Mouse (Mus musculus) spleen, postnatal 36 days (tissue): ENCODE data around the gene H13.
A peak's percentile ranks its signal among the peaks of the same experiment; 100 is the strongest.

Experiments used
- DNase-seq, 2 experiments: peaks; one replicate each; pipeline ENCODE4 v3.0.0; 2022; ENCODE audit warnings: low spot score in 2 of 2, mixed read lengths in 1 of 2

Gene H13

GRCm38 (mm10) chr2:152734501-152734900, 65.2 kb downstream of the H13 start:
- DNase-seq = no peak

GRCm38 (mm10) chr2:152734984-152735383, 65.7 kb downstream of the H13 start:
- DNase-seq = peak; percentile 63 to 71

- peak; percentile 52 to 72 for DNase-seq
Observed at GRCm38 (mm10) chr2:152736090-152736601, 66.9 kb downstream of the H13 start, which contains the start of gene Id1. Gene Id1, plus strand, starts transcription at chr2:152736251.

GRCm38 (mm10) chr2:152736748-152737147, 67.5 kb downstream of the H13 start:
- DNase-seq = no peak

- DNase-seq = no peak
Observed at GRCm38 (mm10) chr2:152737306-152738221, 68.3 kb downstream of the H13 start.

GRCm38 (mm10) chr2:152738341-152738740, 69.1 kb downstream of the H13 start:
- no peak for DNase-seq

GRCm38 (mm10) chr2:152739031-152739841, 70.0 kb downstream of the H13 start:
- DNase-seq = peak; percentile 9 to 20

GRCm38 (mm10) chr2:152739842-152740260, 70.6 kb downstream of the H13 start:
- DNase-seq = no peak

GRCm38 (mm10) chr2:152740490-152740889, 71.2 kb downstream of the H13 start:
- no peak for DNase-seq

GRCm38 (mm10) chr2:152741153-152742041, 72.1 kb downstream of the H13 start:
- DNase-seq = peak; percentile 33 to 69

- peak in 1 of 2 experiments; percentile 25 for DNase-seq
Observed at GRCm38 (mm10) chr2:152742435-152742834, 73.2 kb downstream of the H13 start.

GRCm38 (mm10) chr2:152753944-152754711, 84.9 kb downstream of the H13 start, which contains the start of gene Cox4i2:
Gene Cox4i2, plus strand, starts transcription at chr2:152754173.
- DNase-seq = no peak

- DNase-seq = peak; percentile 26 to 27
Observed at GRCm38 (mm10) chr2:152756474-152757393, 87.5 kb downstream of the H13 start.

GRCm38 (mm10) chr2:152757478-152757877, 88.2 kb downstream of the H13 start:
- no peak for DNase-seq
